Mouse (Mus musculus): ENCODE measurements around the gene Trank1.

The Trank1 gene

DNA sequence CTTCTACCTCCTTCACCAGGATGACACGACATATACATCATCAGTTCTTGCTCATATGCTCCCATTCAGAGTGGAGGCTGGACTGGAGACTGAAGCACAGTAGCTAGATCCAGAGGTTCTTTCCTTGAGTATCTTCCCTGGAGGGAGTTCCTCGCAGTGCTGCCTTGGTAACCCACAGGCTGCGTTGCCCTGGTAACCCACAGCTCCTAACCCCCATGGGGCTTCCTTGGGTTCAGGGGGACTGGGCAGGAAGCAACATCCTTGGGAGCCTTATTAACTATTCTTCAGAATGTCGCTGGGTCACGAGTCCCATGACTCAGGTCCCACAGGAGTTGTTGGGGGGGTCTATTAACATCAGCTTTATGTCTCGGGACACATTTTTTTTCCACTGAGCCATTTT is 113.6 kb downstream of the Trank1 start:
- no peak for DNase-seq (ENCODE audit: low read depth, low spot score)

DNA sequence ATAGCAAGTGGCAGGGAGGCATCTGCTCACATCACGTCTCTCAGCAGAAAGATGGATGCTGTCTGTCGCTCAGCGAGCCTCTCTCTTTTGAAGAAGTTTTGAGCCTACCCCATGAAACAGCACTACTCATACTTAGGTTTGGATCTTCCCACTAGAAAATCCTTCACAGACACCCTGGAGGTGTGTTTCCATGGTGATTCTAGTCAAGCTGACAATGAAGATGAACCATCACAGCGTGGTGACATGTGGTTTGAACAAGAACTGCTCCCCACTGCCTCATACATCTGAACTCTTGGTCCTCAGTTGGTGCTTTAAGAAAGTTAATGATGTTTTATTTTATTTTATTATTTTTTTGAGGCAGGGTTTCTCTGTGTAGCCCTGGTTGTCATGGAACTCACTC is 114.4 kb downstream of the Trank1 start:
- no peak for DNase-seq (ENCODE audit: low read depth, low spot score)

- no peak for DNase-seq (ENCODE audit: low read depth, low spot score)
Observed at GRCm38 (mm10) chr9:111427891-111428555, 116.5 kb downstream of the Trank1 start.

GRCm38 (mm10) chr9:111428698-111429362 is 117.3 kb downstream of the Trank1 start:
- no peak for DNase-seq (ENCODE audit: low read depth, low spot score)

DNA sequence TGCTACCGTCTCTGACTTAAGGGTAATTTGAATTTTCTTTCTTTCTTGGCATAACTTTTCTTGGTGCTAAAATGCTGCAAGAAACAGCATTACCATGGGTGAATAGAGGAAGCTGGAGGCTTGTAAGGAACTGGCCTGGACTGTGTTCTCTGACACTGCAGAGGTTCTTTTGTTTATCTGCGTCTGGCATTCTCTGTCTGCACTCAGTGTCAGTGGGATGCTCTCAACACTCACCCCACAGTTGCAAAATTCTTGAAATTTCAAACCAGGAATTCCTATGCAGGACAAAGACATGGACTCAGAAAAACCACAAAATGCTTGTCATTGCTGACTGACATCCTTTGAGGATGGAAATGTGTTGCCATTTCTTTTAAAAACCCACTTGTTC is 117.8 kb downstream of the Trank1 start:
- DNase-seq (ENCODE audit: low read depth, low spot score), result no peak

DNA sequence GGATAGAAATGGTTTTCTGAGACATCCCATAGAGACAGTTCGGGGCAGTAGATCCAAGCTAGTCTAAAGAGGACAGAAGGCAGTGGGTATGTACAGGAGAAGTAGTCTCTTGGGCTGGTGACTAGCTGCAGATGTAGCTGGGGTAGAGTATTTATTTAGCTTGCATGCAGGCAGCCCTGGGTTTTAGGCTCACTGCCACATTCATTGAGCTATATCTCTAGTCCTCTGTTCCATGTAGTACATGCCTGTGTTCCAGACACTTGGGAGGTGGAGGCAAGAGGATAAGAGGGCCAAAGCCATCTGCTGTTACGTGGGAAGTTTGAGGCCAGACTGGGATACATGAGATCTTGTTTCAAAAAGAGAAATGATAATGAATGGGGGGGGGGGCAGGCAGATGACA is 123.9 kb downstream of the Trank1 start:
- no peak for DNase-seq (ENCODE audit: low read depth, low spot score)

- no peak for DNase-seq (ENCODE audit: low read depth, low spot score)
Observed at GRCm38 (mm10) chr9:111438904-111439835, 127.6 kb downstream of the Trank1 start, which contains the start of gene Dclk3. Gene Dclk3, plus strand, starts transcription at chr9:111439081.

DNA sequence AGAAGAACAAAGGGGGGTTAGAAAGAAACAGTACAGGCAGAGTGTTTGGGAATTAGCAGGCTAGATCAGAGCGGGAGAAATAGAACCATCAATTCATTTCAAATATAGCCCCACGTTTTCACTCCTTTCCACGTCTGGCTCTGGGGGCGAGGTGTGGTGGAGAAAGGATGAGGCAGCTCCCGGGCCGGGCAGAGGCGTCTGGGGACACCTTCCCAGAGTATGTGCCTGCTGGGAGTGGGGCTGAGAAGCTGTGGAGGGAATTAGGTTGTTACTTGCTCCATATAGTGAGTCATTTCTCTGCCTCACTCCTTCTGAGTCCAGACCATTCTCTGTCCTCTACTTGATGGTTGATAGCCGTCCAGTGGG is 128.3 kb downstream of the Trank1 start:
- no peak for DNase-seq (ENCODE audit: low read depth, low spot score)

- DNase-seq (ENCODE audit: low read depth, low spot score), result no peak
Observed at GRCm38 (mm10) chr9:111440446-111440845, 128.9 kb downstream of the Trank1 start.

DNA sequence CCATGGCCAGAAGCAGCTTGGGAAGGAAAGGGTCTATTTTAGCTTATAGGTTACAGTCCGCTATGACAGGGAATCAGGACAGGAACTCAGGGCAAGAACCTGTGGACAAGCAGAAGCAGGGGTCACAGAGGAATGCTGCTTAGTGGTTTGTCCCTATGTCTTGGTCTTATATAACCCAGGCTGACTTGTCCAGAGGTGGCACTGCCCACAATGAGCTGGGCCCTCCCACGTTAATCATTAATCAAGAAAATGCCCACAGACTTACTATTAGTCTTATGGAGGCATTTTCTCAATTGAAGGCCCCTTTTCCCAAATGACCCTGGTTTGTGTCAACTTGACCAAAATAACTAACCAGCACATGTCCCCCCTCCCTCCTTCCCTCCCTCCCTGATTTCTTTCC is 129.6 kb downstream of the Trank1 start:
- DNase-seq (ENCODE audit: low read depth, low spot score), result no peak

All from CD4-positive helper T cell, adult 2 months (primary cell).